Mouse (Mus musculus) frontal cortex, adult (tissue): ENCODE results near the gene Med15.

ENCODE experiments used
- ATAC-seq: cut with Nextera tagmentation; 2 replicates; pipeline ENCODE4 v1.9.2; 2017; ENCODE audit warnings: mild to moderate bottlenecking, moderate library complexity, mixed read lengths; ENCODE audit not compliant: low TSS enrichment

Med15 gene

GRCm38 (mm10) chr16:17732431-17732830 lies 260 bp downstream of the Med15 start:
- no peak for ATAC-seq

GRCm38 (mm10) chr16:17732021-17732420 lies 670 bp downstream of the Med15 start:
- no peak for ATAC-seq

- no peak for ATAC-seq
Measured at GRCm38 (mm10) chr16:17729974-17730373, 2.7 kb downstream of the Med15 start.

GRCm38 (mm10) chr16:17727179-17727861 lies 5.4 kb downstream of the Med15 start:
- ATAC-seq = peak; percentile 65; the same call in 1 of the 2 replicates

- ATAC-seq = no peak
Measured at GRCm38 (mm10) chr16:17724448-17724847, 8.2 kb downstream of the Med15 start.

- ATAC-seq = no peak
Measured at GRCm38 (mm10) chr16:17723325-17723626, 9.4 kb downstream of the Med15 start.

- peak; percentile 94 for ATAC-seq
Measured at GRCm38 (mm10) chr16:17722461-17723324, 10.0 kb downstream of the Med15 start.

- peak; percentile 73 for ATAC-seq
Measured at GRCm38 (mm10) chr16:17721822-17722460, 10.8 kb downstream of the Med15 start.

GRCm38 (mm10) chr16:17721114-17721808 lies 11.4 kb downstream of the Med15 start:
- no peak for ATAC-seq

GRCm38 (mm10) chr16:17717791-17718190 lies 14.9 kb downstream of the Med15 start:
- no peak for ATAC-seq

GRCm38 (mm10) chr16:17707541-17707940 lies 25.1 kb downstream of the Med15 start:
- ATAC-seq = no peak

GRCm38 (mm10) chr16:17701043-17701405 lies 31.7 kb downstream of the Med15 start:
- no peak for ATAC-seq

GRCm38 (mm10) chr16:17700386-17701042 lies 32.2 kb downstream of the Med15 start:
- ATAC-seq = no peak

GRCm38 (mm10) chr16:17694860-17695259 lies 37.8 kb downstream of the Med15 start:
- no peak for ATAC-seq

GRCm38 (mm10) chr16:17669886-17670285 lies 62.8 kb downstream of the Med15 start:
- no peak for ATAC-seq

- no peak for ATAC-seq
Measured at GRCm38 (mm10) chr16:17665568-17665967, 67.1 kb downstream of the Med15 start.

- no peak for ATAC-seq
Measured at GRCm38 (mm10) chr16:17656212-17656871, 76.3 kb downstream of the Med15 start.

GRCm38 (mm10) chr16:17654188-17654795 lies 78.4 kb downstream of the Med15 start:
- ATAC-seq = no peak

GRCm38 (mm10) chr16:17653601-17654000 lies 79.1 kb downstream of the Med15 start:
- no peak for ATAC-seq

- no peak for ATAC-seq
Measured at GRCm38 (mm10) chr16:17652607-17653006, 80.1 kb downstream of the Med15 start.

- no peak for ATAC-seq
Measured at GRCm38 (mm10) chr16:17650711-17651110, 82.0 kb downstream of the Med15 start.
